Mouse (Mus musculus): ENCODE measurements around the gene Krt26.
A peak's percentile ranks its signal among the peaks of the same experiment; 100 is the strongest.

DNA sequence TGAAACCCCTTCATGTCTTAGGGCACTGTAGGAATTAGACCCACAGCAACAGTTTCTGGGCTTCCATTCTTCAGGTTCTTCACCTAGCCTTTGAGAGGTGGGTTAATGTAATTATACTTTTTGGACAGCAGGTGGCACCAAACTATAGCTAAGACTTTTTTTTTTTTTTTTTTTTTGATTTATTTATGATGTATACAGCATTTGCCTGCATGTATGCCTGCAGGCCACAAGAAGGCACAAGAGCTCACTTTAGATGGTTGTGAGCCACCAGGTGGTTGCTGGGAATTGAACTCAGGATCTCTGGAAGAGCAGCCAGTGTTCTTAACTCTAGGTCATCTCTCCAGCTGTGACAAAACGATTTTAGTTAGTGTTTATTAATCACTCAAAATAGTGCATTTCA, 26.9 kb downstream of the Krt26 start:
- peak; percentile 37; the same call in 1 of the 2 replicates for TF ChIP-seq CTCF (IDR thresholded peaks at IDR 0.05; ENCODE audit: extremely low read depth, insufficient read length, insufficient replicate concordance, low read depth, low read length)
- TF ChIP-seq POLR2A (IDR thresholded peaks at IDR 0.05; ENCODE audit: low read depth, low read length), result no peak
